Comparison of ENCODE assay signal across 8 mouse cellular contexts in the genomic region with DNA sequence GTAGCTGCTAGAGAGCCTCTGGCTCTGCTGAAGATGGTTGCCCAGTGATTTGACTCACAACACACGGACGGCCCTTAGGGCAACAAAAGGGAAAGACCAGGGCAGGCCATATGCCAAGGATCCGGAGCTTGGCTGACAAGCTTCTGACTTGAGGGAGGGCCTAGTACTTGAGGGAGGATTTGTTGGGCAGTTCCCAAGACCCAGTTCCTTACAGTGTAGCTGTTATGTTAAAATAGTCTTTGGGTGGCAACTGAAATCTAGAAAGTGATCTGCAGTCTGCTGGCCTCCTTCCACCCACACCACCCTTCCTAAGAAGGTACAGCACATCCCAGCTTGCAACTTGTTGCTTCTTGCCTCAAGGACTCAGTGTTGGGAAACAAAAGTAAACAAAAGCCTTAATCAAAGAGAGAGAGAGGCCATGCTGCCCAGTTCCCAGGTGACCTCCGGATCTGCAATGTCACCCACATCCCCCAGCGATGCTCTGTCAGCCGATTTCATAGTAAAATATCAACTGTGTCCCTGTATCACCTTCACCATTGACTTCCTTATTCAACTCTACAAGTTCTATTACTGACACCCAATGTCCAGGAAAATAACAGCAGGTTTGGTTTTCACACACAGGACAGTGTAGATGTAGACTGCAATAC. TPM values are rescaled to one million over a fixed set of nuclear protein-coding genes. Genes with fewer than 3 reads are reported as not detected.
DNase-seq lines count a peak whose midpoint lies in the region; ATAC-seq lines count a peak whose summit lies in the region.

A gene (minus strand): TSS at position 52 of the 647 bp plus-strand sequence.

- peak; percentile 51 for DNase-seq in left cerebral cortex, postnatal 4 days
- no peak for DNase-seq in left cerebral cortex, postnatal 36 days (ENCODE audit: low spot score in 2 of 2)
- DNase-seq in cerebellum, postnatal 10 days = peak; percentile 30 to 64
- peak; percentile 40 for DNase-seq in gastrocnemius, postnatal 14 days
- peak; percentile 31 to 60 for DNase-seq in lung, postnatal 4 days
- DNase-seq in thymus, postnatal 4 days = no peak
- no peak for DNase-seq in retina, embryonic 14.5 days (ENCODE audit: low spot score)

- intact Hi-C loops in left cerebral cortex, postnatal 4 days (cut with DNase I) = no loop called here
- intact Hi-C loops in left cerebral cortex, postnatal 36 days (cut with DNase I) = no loop called here
- intact Hi-C loops in gastrocnemius, postnatal 14 days (cut with DNase I; ENCODE audit: low total_unique reads) = no loop called here

- ATAC-seq in megakaryocyte, adult 5-6 weeks (ENCODE audit: poor library complexity, severe bottlenecking) = no peak

RNA-seq across cellular contexts. Expression of the gene that starts here (rescaled TPM):
- total RNA-seq in left cerebral cortex, postnatal 4 days (2021) = under 1 TPM; 0.32 to 0.48 TPM
- under 1 TPM; 0.32 to 0.69 TPM for total RNA-seq in left cerebral cortex, postnatal 36 days (2021)
- total RNA-seq in gastrocnemius, postnatal 14 days (2021) = under 1 TPM; 0.04 to 0.10 TPM
- not detected in 2 replicates for total RNA-seq in megakaryocyte, adult 5-6 weeks (2015)
- total RNA-seq in megakaryocyte, adult 5-6 weeks (2017) = not detected in 2 replicates

Comparison
In these comparisons a context has a peak if more than half of its experiments do, and no peak if none do; other contexts are left out.
1. Peak in DNase-seq in left cerebral cortex, postnatal 4 days; RNA of the gene not detected or under 1 TPM.
2. Peak in DNase-seq in gastrocnemius, postnatal 14 days; RNA of the gene not detected or under 1 TPM.
3. DNase-seq: peak in cerebellum, postnatal 10 days (2 of 2) and lung, postnatal 4 days (2 of 2); none in left cerebral cortex, postnatal 36 days (0 of 2), thymus, postnatal 4 days (single experiment) and retina, embryonic 14.5 days (single experiment).